Mouse (Mus musculus) heart, embryonic 16.5 days (tissue): ENCODE results near the gene Svs6. TPM values are rescaled to one million over a fixed set of nuclear protein-coding genes. Genes with fewer than 3 reads are reported as not detected.

Experiments
- microRNA-seq: library from miRNA; unstranded; fragments of <30 nt; microRNA quantifications from one replicate; pipeline ENCODE4, GENCODE M21; 2017
- polyA plus RNA-seq: library from polyadenylated mRNA; unstranded; fragments of >200 nt; fragmentation: Nextera tagmentation; extraction: Ambion mirVana; gene quantifications from 2 replicates; pipeline ENCODE4 v1.2.1, GENCODE M21; 2015

Gene Svs6
- polyA plus RNA-seq, 1 experiment from 2014 or later = not detected

Small RNAs within 50 kb of the gene (microRNA-seq; reads per million reads assigned to microRNA genes)
- not detected for gene Mir7678

Other genes with a start within 250 kb of the Svs6 start
- 15.2 and 17.8 TPM in 2 replicates for gene Stk4, start 246.4 kb upstream of the Svs6 start, polyA plus RNA-seq
- gene Tomm34, start 245.6 kb upstream of the Svs6 start, polyA plus RNA-seq = 49.4 and 51.6 TPM in 2 replicates
- 0.10 and 0.29 TPM in 2 replicates for gene Kcns1, start 145.6 kb upstream of the Svs6 start, polyA plus RNA-seq
- not detected in 2 replicates for gene Wfdc5, start 134.0 kb upstream of the Svs6 start, polyA plus RNA-seq
- gene Wfdc12, start 126.1 kb upstream of the Svs6 start, polyA plus RNA-seq = not detected in 2 replicates
- gene Wfdc15a, start 116.6 kb upstream of the Svs6 start, polyA plus RNA-seq = not detected in 2 replicates
- 0.32 TPM in 1 of 2 replicates, not detected in the other for gene Wfdc15b, start 95.1 kb upstream of the Svs6 start, polyA plus RNA-seq
- gene Svs2, start 78.3 kb upstream of the Svs6 start, polyA plus RNA-seq = not detected in 2 replicates
- not detected in 2 replicates for gene Svs3b, start 60.1 kb upstream of the Svs6 start, polyA plus RNA-seq
- not detected in 2 replicates for gene Svs4, start 38.3 kb upstream of the Svs6 start, polyA plus RNA-seq
- not detected in 2 replicates for gene Svs3a, start 27.5 kb upstream of the Svs6 start, polyA plus RNA-seq
- not detected in 2 replicates for gene Svs5, start 16.0 kb downstream of the Svs6 start, polyA plus RNA-seq
- 0.60 and 1.4 TPM in 2 replicates for gene Slpi, start 72.3 kb downstream of the Svs6 start, polyA plus RNA-seq
- gene Rbpjl, start 86.4 kb downstream of the Svs6 start, polyA plus RNA-seq = 0.49 and 1.7 TPM in 2 replicates
- gene Matn4, start 88.4 kb downstream of the Svs6 start, polyA plus RNA-seq = 7.2 and 8.9 TPM in 2 replicates
- 48.0 and 61.1 TPM in 2 replicates for gene Sdc4, start 127.1 kb downstream of the Svs6 start, polyA plus RNA-seq
- gene Sys1, start 140.2 kb downstream of the Svs6 start, polyA plus RNA-seq = 33.4 and 41.7 TPM in 2 replicates
- 11.6 and 12.1 TPM in 2 replicates for gene Gm20458, start 144.2 kb downstream of the Svs6 start, polyA plus RNA-seq
- gene Trp53tg5, start 157.0 kb downstream of the Svs6 start, polyA plus RNA-seq = not detected in 2 replicates
- gene Dbndd2, start 169.4 kb downstream of the Svs6 start, polyA plus RNA-seq = 10.6 and 16.4 TPM in 2 replicates
- 45.3 and 46.2 TPM in 2 replicates for gene Pigt, start 180.8 kb downstream of the Svs6 start, polyA plus RNA-seq
- gene Wfdc2, start 245.7 kb downstream of the Svs6 start, polyA plus RNA-seq = 21.3 and 50.0 TPM in 2 replicates